Mouse (Mus musculus): ENCODE results near the gene Dmrt3.

- TF ChIP-seq POLR2A (IDR thresholded peaks at IDR 0.05; ENCODE audit: control insufficient read depth, extremely low read depth, insufficient read depth, low read length, poor library complexity) (no peak), CTCF (IDR thresholded peaks at IDR 0.05; ENCODE audit: borderline replicate concordance, control insufficient read depth, extremely low read depth, insufficient read depth, low read length, poor library complexity) (no peak)
Observed at GRCm38 (mm10) chr19:25652560-25652959, 42.5 kb downstream of the Dmrt3 start.

All from thymus, adult 2 months (tissue).